ENCODE assay signal across 13 mouse cellular contexts in the genomic region with DNA sequence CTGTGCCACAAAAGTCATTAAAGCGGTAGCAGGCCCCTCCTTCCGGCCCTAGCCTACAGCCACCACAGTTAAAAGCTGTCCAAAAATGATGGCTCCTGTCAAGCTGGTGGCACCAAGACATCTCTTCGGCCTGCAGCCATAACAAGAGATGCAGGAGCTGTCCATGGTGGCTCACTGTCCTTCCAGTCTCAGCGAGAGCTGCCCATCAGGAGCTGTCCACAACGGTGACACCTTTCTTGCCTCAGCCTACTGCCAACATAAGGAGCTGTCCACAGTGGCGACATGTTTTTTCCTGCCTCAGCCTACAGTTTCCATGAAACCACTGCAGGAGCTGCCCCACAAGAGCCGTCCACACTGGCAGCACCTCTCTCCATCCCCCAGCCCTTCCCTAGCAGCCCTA.
DNase-seq lines count a peak whose midpoint lies in the region; ATAC-seq and TF ChIP-seq lines count a peak whose summit lies in the region.
"Had no signal": no experiment of that assay in that cellular context is flagged by ENCODE, and none has a peak within 500 bp of the region (broad histone marks: within the 10 kb centered on the region; RNA-seq: fewer than 3 reads in every experiment).

No protein-coding gene starts in this region.

- no peaks in the 10 kb centered on the region; the same call in 1 of the 2 replicates for H3K9me3 ChIP-seq in liver, embryonic 12.5 days (replicated peaks)
- H3K9me3 ChIP-seq: intestine, embryonic 15.5 days had no signal

- H3K27ac ChIP-seq in liver, embryonic 12.5 days, result no peak overlapping the region
- H3K27ac ChIP-seq in left cerebral cortex, adult 2 months, result no peak overlapping the region
- H3K27ac ChIP-seq: intestine, embryonic 15.5 days; layer of hippocampus, adult 2 months; limb, embryonic 13.5 days had no signal

- no peaks in the 10 kb centered on the region for H3K36me3 ChIP-seq in liver, embryonic 12.5 days
- H3K36me3 ChIP-seq: intestine, embryonic 15.5 days had no signal

- intact Hi-C loops in left cerebral cortex, adult 2 months (cut with DNase I), result no loop called here

- H3K4me1 ChIP-seq in liver, embryonic 12.5 days, result no peaks in the 10 kb centered on the region
- H3K4me1 ChIP-seq: intestine, embryonic 15.5 days; limb, embryonic 13.5 days had no signal

- no peaks in the 10 kb centered on the region for H3K27me3 ChIP-seq in liver, embryonic 12.5 days (replicated peaks)
- H3K27me3 ChIP-seq: intestine, embryonic 15.5 days; limb, embryonic 13.5 days had no signal

- ATAC-seq in liver, embryonic 12.5 days, result no peak
- ATAC-seq: intestine, embryonic 15.5 days had no signal

- WGBS in liver, embryonic 12.5 days (ENCODE audit: insufficient replicate concordance), result 59% methylated on average over 7 of the region's 7 CpGs

- no peak overlapping the region for H3K4me2 ChIP-seq in liver, embryonic 12.5 days
- H3K4me2 ChIP-seq: intestine, embryonic 15.5 days; limb, embryonic 13.5 days had no signal

- no peak for TF ChIP-seq CTCF in left cerebral cortex, adult 2 months (IDR thresholded peaks at IDR 0.05)

- DNase-seq in adrenal gland, adult 8-10 months, result peak; percentile 10
- no peak for DNase-seq in adrenal gland, postnatal 4 days (ENCODE audit: low spot score in 2 of 2)
- DNase-seq in liver, result peak; percentile 38
- peak; percentile 50 for DNase-seq in embryo, embryonic 10.5 days (ENCODE audit: low spot score)
- DNase-seq in mesoderm, embryonic 11.5 days (ENCODE audit: low read depth, low spot score), result peak; percentile 39
- no peak for DNase-seq in frontal cortex, postnatal 14 days (ENCODE audit: low spot score in 2 of 2)
- DNase-seq in left cerebral cortex, adult 2 months (ENCODE audit: extremely low spot score in 1 of 2, low spot score in 2 of 2), result no peak
- DNase-seq: gastrocnemius, postnatal 10 days; right cerebral cortex, adult 18-20 months had no signal

- H3K9ac ChIP-seq in liver, embryonic 12.5 days, result no peak overlapping the region
- H3K9ac ChIP-seq: intestine, embryonic 15.5 days; limb, embryonic 13.5 days had no signal

- no peak overlapping the region for H3K4me3 ChIP-seq in liver, embryonic 12.5 days
- no peak overlapping the region for H3K4me3 ChIP-seq in left cerebral cortex, adult 2 months
- H3K4me3 ChIP-seq: intestine, embryonic 15.5 days; layer of hippocampus, adult 2 months; limb, embryonic 13.5 days had no signal

Comparison
In these comparisons a context has a peak if more than half of its experiments do, and no peak if none do; other contexts are left out.
1. DNase-seq: peak in adrenal gland, adult 8-10 months (single experiment), liver (single experiment), embryo, embryonic 10.5 days (single experiment) and mesoderm, embryonic 11.5 days (single experiment); none in adrenal gland, postnatal 4 days (0 of 2), frontal cortex, postnatal 14 days (0 of 2) and left cerebral cortex, adult 2 months (0 of 2).